Mouse (Mus musculus): Measurements from ENCODE around the gene Lmbr1l.
"Not testable (repeated sequence)": the region's sequence is repeated elsewhere in the genome, so short reads cannot be mapped to it uniquely, and the experiment has no call there.

Lmbr1l gene

GRCm38 (mm10) chr15:98934217-98934839 lies 16.3 kb upstream of the Lmbr1l start, which contains the start of gene Tuba1b:
Tuba1b (minus strand) TSS chr15:98934565.
- in situ Hi-C loops (cut with MboI, MseI): loop anchor here (5.0 kb wide), 1 partner anchor 98 kb away; no protein-coding TSS in a partner anchor

- in situ Hi-C loops (cut with MboI, MseI): loop anchor here (5.0 kb wide), 1 partner anchor 98 kb away; no protein-coding TSS in a partner anchor
Measured at GRCm38 (mm10) chr15:98933833-98934216, 15.8 kb upstream of the Lmbr1l start.

- in situ Hi-C loops (cut with MboI, MseI): loop anchor here (5.0 kb wide), 1 partner anchor 99 kb away; no protein-coding TSS in a partner anchor
Measured at GRCm38 (mm10) chr15:98933004-98933671, 15.1 kb upstream of the Lmbr1l start.

- in situ Hi-C loops (cut with MboI, MseI): loop anchor here (5.0 kb wide), 1 partner anchor 101 kb away; no protein-coding TSS in a partner anchor
Measured at GRCm38 (mm10) chr15:98930998-98931397, 13.0 kb upstream of the Lmbr1l start.

GRCm38 (mm10) chr15:98930017-98930734 lies 12.1 kb upstream of the Lmbr1l start:
- in situ Hi-C loops (cut with MboI, MseI): loop anchor here (5.0 kb wide), 1 partner anchor 102 kb away; no protein-coding TSS in a partner anchor

GRCm38 (mm10) chr15:98928598-98929240 lies 10.7 kb upstream of the Lmbr1l start:
- in situ Hi-C loops (cut with MboI, MseI): no loop called here

GRCm38 (mm10) chr15:98927566-98927965 lies 9.5 kb upstream of the Lmbr1l start:
- in situ Hi-C loops (cut with MboI, MseI): no loop called here

GRCm38 (mm10) chr15:98924682-98925081 lies 6.7 kb upstream of the Lmbr1l start:
- in situ Hi-C loops (cut with MboI, MseI): loop anchor here (5.0 kb wide), 1 partner anchor 37 kb away; no protein-coding TSS in a partner anchor

GRCm38 (mm10) chr15:98923031-98923537 lies 5.1 kb upstream of the Lmbr1l start:
- in situ Hi-C loops (cut with MboI, MseI): loop anchor here (5.0 kb wide), 1 partner anchor 36 kb away; no protein-coding TSS in a partner anchor

GRCm38 (mm10) chr15:98922581-98922980 lies 4.5 kb upstream of the Lmbr1l start:
- in situ Hi-C loops (cut with MboI, MseI): loop anchor here (5.0 kb wide), 1 partner anchor 35 kb away; no protein-coding TSS in a partner anchor

- in situ Hi-C loops (cut with MboI, MseI): loop anchor here (5.0 kb wide), 1 partner anchor 34 kb away; no protein-coding TSS in a partner anchor
Measured at GRCm38 (mm10) chr15:98921510-98921909, 3.5 kb upstream of the Lmbr1l start.

- in situ Hi-C loops (cut with MboI, MseI): not testable (repeated sequence)
Measured at GRCm38 (mm10) chr15:98918499-98918895, 466 bp upstream of the Lmbr1l start.

- in situ Hi-C loops (cut with MboI, MseI): no loop called here
Measured at GRCm38 (mm10) chr15:98917091-98917490, 940 bp downstream of the Lmbr1l start.

GRCm38 (mm10) chr15:98916016-98916415 lies 2.0 kb downstream of the Lmbr1l start:
- in situ Hi-C loops (cut with MboI, MseI): no loop called here

- in situ Hi-C loops (cut with MboI, MseI): no loop called here
Measured at GRCm38 (mm10) chr15:98914903-98915302, 3.1 kb downstream of the Lmbr1l start.

- in situ Hi-C loops (cut with MboI, MseI): no loop called here
Measured at GRCm38 (mm10) chr15:98904692-98905091, 13.3 kb downstream of the Lmbr1l start.

GRCm38 (mm10) chr15:98902600-98902999 lies 15.4 kb downstream of the Lmbr1l start:
- in situ Hi-C loops (cut with MboI, MseI): no loop called here

- in situ Hi-C loops (cut with MboI, MseI): no loop called here
Measured at GRCm38 (mm10) chr15:98901530-98901929, 16.5 kb downstream of the Lmbr1l start.

GRCm38 (mm10) chr15:98897928-98898800 lies 19.9 kb downstream of the Lmbr1l start, which contains the start of gene Dhh:
Dhh (minus strand) TSS chr15:98898540.
- in situ Hi-C loops (cut with MboI, MseI): loop anchor here (5.0 to 10.0 kb wide), 2 partner anchors 104 to 1177 kb away; no protein-coding TSS in a partner anchor

GRCm38 (mm10) chr15:98897495-98897894 lies 20.5 kb downstream of the Lmbr1l start:
- in situ Hi-C loops (cut with MboI, MseI): loop anchor here (5.0 to 10.0 kb wide), 2 partner anchors 105 to 1177 kb away; no protein-coding TSS in a partner anchor

Data from T-helper 2 cell (primary cell).